ENCODE assay signal across 13 mouse cellular contexts in the genomic region with DNA sequence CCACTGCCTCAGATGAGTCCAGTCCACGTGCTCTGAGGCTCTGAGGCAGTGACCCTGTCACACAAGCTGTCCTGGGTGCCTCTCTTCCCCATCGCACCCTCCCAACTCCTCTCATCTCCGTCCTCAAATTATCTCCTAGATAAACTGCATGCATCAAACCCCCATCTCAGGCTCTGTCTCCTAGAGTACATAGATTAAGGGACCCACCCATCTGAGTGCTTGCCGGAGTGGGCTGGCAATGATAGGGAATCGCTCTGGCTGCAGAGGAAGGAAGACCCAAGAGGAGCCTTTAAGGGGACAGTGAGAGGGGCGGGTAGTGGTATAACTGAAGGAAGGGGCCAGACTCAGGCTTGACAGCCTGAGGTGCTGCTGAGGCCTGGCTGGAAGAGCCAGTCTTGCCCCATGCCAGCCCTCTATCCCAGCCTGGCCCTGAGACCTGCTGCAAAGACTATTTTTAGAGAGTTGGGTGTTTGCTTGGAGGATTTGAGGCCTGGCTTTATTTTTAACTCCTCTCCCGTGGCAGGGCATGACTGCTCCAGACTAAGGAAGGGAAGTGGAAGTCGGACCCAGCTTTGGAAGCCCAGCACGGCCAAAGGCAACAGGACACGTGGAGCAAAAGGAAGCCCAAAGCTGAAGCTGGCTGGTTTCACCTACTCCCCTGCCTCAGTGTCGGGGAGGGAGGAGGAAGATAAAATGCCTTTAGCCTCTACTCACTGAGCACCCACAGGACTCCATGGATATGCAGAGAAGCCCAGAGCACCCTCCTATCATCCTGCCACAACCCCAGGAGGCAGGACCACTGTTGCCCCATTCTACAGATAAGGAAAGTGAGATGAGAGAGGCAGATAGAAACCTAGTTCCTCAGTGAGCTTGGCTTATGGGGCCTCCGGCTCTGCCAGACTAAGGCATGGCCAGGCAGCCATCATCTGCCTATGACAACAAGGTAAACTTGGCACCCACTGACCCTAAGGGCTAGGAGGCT. TPM values are rescaled to one million over a fixed set of nuclear protein-coding genes. Genes with fewer than 3 reads are reported as not detected.
DNase-seq lines count a peak whose midpoint lies in the region; ATAC-seq and TF ChIP-seq lines count a peak whose summit lies in the region.
"Had no signal": no experiment of that assay in that cellular context is flagged by ENCODE, and none has a peak within 500 bp of the region (broad histone marks: within the 10 kb centered on the region; RNA-seq: fewer than 3 reads in every experiment).

No protein-coding gene starts in this region.

- no peak overlapping the region for H3K9ac ChIP-seq in lung, postnatal 0 days (replicated peaks; ENCODE audit: low read depth)
- H3K9ac ChIP-seq in heart, embryonic 13.5 days, result peak overlapping the region; percentile 82
- peak overlapping the region; percentile 57 for H3K9ac ChIP-seq in liver, embryonic 13.5 days

- H3K4me1 ChIP-seq in lung, postnatal 0 days (ENCODE audit: insufficient read depth, low read depth, low read length), result no peaks in the 10 kb centered on the region; the same call in 1 of the 2 replicates
- no peaks in the 10 kb centered on the region for H3K4me1 ChIP-seq in lung, adult 2 months (ENCODE audit: control insufficient read depth, insufficient read depth, low read length)
- H3K4me1 ChIP-seq in heart, embryonic 13.5 days, result peaks cover 82% of the 10 kb centered on the region
- peaks cover 59% of the 10 kb centered on the region for H3K4me1 ChIP-seq in liver, embryonic 13.5 days (replicated peaks)

- peak; percentile 46 for DNase-seq in lung, postnatal 0 days (ENCODE audit: low spot score)
- no peak for DNase-seq in lung, adult 2 months
- peak; percentile 38 for DNase-seq in liver, embryonic 13.5 days
- no peak for DNase-seq in thymus, postnatal 36 days
- DNase-seq in left cerebral cortex, adult 9 months (ENCODE audit: low spot score in 2 of 2), result no peak
- DNase-seq: cerebellum, postnatal 14 days; kidney, postnatal 14 days; thymus, postnatal 25 days had no signal

- no peaks in the 10 kb centered on the region for H3K27me3 ChIP-seq in lung, postnatal 0 days (replicated peaks; ENCODE audit: insufficient read depth, low read length)
- H3K27me3 ChIP-seq in heart, embryonic 13.5 days (replicated peaks), result no peaks in the 10 kb centered on the region
- H3K27me3 ChIP-seq in liver, embryonic 13.5 days, result no peaks in the 10 kb centered on the region

- no peak overlapping the region for H3K4me3 ChIP-seq in lung, postnatal 0 days (ENCODE audit: low read depth, low read length)
- no peak overlapping the region for H3K4me3 ChIP-seq in lung, adult 2 months (replicated peaks; ENCODE audit: extremely low read depth, low read depth, low read length)
- H3K4me3 ChIP-seq in heart, embryonic 13.5 days, result peak overlapping the region; percentile 21; the same call in 1 of the 2 replicates
- no peak overlapping the region for H3K4me3 ChIP-seq in liver, embryonic 13.5 days (replicated peaks)
- H3K4me3 ChIP-seq: left cerebral cortex, adult 2 months; megakaryocyte, embryonic 14.5 days had no signal

- peak; percentile 49 for ATAC-seq in lung, postnatal 0 days
- peak; percentile 51; the same call in 1 of the 2 replicates for ATAC-seq in heart, embryonic 13.5 days (ENCODE audit: extremely low read depth, insufficient number of reproducible peaks, low FRiP score, low TSS enrichment)
- peak; percentile 72 for ATAC-seq in liver, embryonic 13.5 days (ENCODE audit: low read depth)
- no peak for ATAC-seq in CD4-positive, CD25-positive, alpha-beta regulatory T cell, adult 4 months
- ATAC-seq: hindbrain, postnatal 0 days had no signal

- TF ChIP-seq POLR2A in lung, adult 2 months (IDR thresholded peaks at IDR 0.05; ENCODE audit: borderline replicate concordance, extremely low read depth, low read depth, low read length), result no peak

- peak overlapping the region; percentile 66 for H3K27ac ChIP-seq in lung, postnatal 0 days (ENCODE audit: low read length)
- H3K27ac ChIP-seq in heart, embryonic 13.5 days (replicated peaks), result peak overlapping the region; percentile 99
- H3K27ac ChIP-seq in liver, embryonic 13.5 days, result peak overlapping the region; percentile 83
- H3K27ac ChIP-seq: hindbrain, postnatal 0 days; left cerebral cortex, adult 2 months had no signal

- H3K9me3 ChIP-seq in lung, postnatal 0 days (ENCODE audit: low read length), result no peaks in the 10 kb centered on the region
- no peaks in the 10 kb centered on the region for H3K9me3 ChIP-seq in heart, embryonic 13.5 days
- no peaks in the 10 kb centered on the region for H3K9me3 ChIP-seq in liver, embryonic 13.5 days (replicated peaks)
- H3K9me3 ChIP-seq: megakaryocyte, embryonic 14.5 days had no signal

- TF ChIP-seq EP300 in lung, postnatal 0 days (IDR thresholded peaks at IDR 0.05), result no peak

- no peaks in the 10 kb centered on the region for H3K36me3 ChIP-seq in lung, postnatal 0 days (ENCODE audit: insufficient read depth, low read length)
- peaks cover 40% of the 10 kb centered on the region for H3K36me3 ChIP-seq in heart, embryonic 13.5 days
- no peaks in the 10 kb centered on the region for H3K36me3 ChIP-seq in liver, embryonic 13.5 days

- TF ChIP-seq CTCF in lung, postnatal 0 days (IDR thresholded peaks at IDR 0.05), result no peak
- TF ChIP-seq CTCF in lung, adult 2 months (IDR thresholded peaks at IDR 0.05; ENCODE audit: insufficient read depth, low read length), result no peak

- WGBS in lung, postnatal 0 days, result 49% methylated on average over 12 of the region's 12 CpGs
- WGBS in lung, adult 2 months, result 44% methylated on average over 12 of the region's 12 CpGs
- WGBS in heart, embryonic 13.5 days, result 25% methylated on average over 12 of the region's 12 CpGs
- 28% methylated on average over 12 of the region's 12 CpGs for WGBS in liver, embryonic 13.5 days (ENCODE audit: insufficient replicate concordance)

- H3K4me2 ChIP-seq in lung, postnatal 0 days (replicated peaks; ENCODE audit: low read depth, low read length), result no peak overlapping the region
- H3K4me2 ChIP-seq in heart, embryonic 13.5 days, result peak overlapping the region; percentile 62
- peak overlapping the region; percentile 42 for H3K4me2 ChIP-seq in liver, embryonic 13.5 days

RNA-seq across cellular contexts. Expression of a gene that starts 34.6 kb away (rescaled TPM):
- polyA plus RNA-seq in lung, postnatal 0 days (2015; fragmentation: Nextera tagmentation; extraction: Ambion mirVana), result 4.0 and 6.0 TPM in 2 replicates
- 32.3 and 38.4 TPM in 2 replicates for polyA plus RNA-seq in lung, adult 2 months (2012; rRNA removed)
- polyA plus RNA-seq in heart, embryonic 13.5 days (2015; fragmentation: Nextera tagmentation; extraction: Ambion mirVana), result 41.5 and 42.9 TPM in 2 replicates
- 0.16 and 0.21 TPM in 2 replicates for polyA plus RNA-seq in liver, embryonic 13.5 days (2015; fragmentation: Nextera tagmentation; extraction: Ambion mirVana)
- not detected for polyA plus RNA-seq in CD4-positive, CD25-positive, alpha-beta regulatory T cell, adult 4 months (2017; shearing (Covaris generic))

Comparison
In these comparisons a context has a peak if more than half of its experiments do, and no peak if none do; other contexts are left out.
1. DNase-seq: peak in lung, postnatal 0 days (single experiment) and liver, embryonic 13.5 days (single experiment); none in lung, adult 2 months (single experiment), thymus, postnatal 36 days (0 of 2) and left cerebral cortex, adult 9 months (0 of 2).
2. Peak in every context shown above with its lines, with median percentiles within 50 percentile points of each other: H3K27ac ChIP-seq.